Mouse (Mus musculus): ENCODE measurements at regions not wholly inside any gene's neighbourhood (a gene's known extent, or its start where the extent isn't known, plus 50 kb on each side); places are given as distances from the start of the nearest gene placed in this dataset.

GRCm38 (mm10) chr2:137227495-137227894 is 111.1 kb upstream of the Jag1 start:
- H3K27me3 ChIP-seq (replicated peaks; ENCODE audit: low read depth, poor library complexity, severe bottlenecking) = no peaks in the 10 kb centered on the region
- DNase-seq (ENCODE audit: low spot score) = no peak
- H3K4me1 ChIP-seq = peaks cover 11% of the 10 kb centered on the region
- 87% methylated on average over 4 of the region's 4 CpGs for WGBS
- H3K36me3 ChIP-seq (replicated peaks) = no peaks in the 10 kb centered on the region
- no peak overlapping the region for H3K27ac ChIP-seq (replicated peaks)
- H3K4me3 ChIP-seq = no peak overlapping the region
- H3K9me3 ChIP-seq = no peaks in the 10 kb centered on the region

DNA sequence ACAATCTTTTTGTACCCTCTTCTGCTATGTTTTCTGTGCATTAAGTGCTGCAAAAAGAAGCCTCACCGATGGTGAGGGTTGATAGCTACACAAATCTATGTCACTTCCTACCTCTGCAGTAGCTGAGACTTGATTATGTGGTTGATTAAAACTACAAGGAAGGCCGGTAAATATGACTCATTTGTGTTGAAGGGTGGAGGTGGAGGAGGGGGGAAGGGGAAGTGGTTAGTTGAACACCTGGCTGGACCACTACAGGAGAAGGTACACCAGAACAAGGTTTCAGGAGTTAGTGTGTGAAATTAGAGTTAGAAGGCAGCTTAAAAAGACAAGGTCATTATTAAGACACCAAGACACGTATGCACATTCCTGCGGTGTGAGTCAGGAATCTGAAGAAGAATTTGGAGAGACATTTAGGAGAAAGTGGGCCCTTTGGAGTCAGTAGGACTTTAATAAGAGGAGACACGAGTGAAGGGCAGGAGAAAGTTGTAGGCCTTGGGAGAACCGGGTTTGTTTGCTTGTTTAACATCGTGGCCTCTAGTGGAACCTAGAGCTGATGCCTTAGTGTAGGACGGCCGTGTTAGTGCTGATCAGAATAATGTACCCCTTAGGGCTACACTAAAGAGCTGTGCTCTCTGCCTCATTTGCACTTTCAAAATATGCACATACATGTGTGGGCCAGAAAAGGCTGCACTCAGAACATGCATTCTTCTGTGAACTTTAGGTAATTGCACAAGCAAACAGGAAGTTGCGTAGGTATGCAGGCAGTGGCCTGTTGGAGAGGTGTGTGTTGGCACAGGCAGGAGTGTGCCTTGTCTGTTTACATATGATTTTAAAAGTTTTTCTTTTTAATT is 108.5 kb upstream of the Jag1 start:
- Histone ChIP-seq H3K27me3 (replicated peaks; ENCODE audit: low read depth, poor library complexity, severe bottlenecking) (no peaks in the 10 kb centered on the region), H3K36me3 (replicated peaks) (no peaks in the 10 kb centered on the region), H3K9me3 (no peaks in the 10 kb centered on the region), H3K27ac (replicated peaks) (no peak overlapping the region), H3K4me3 (no peak overlapping the region), H3K4me1 (peaks cover 7% of the 10 kb centered on the region)
- DNase-seq (ENCODE audit: low spot score) = no peak
- WGBS = 83% methylated on average over 10 of the region's 10 CpGs

GRCm38 (mm10) chr2:137215697-137216096 is 99.3 kb upstream of the Jag1 start:
- peak; percentile 18 for DNase-seq (ENCODE audit: low spot score)
- 37% methylated on average over 7 of the region's 7 CpGs for WGBS
- peaks cover 27% of the 10 kb centered on the region for H3K4me1 ChIP-seq

DNA sequence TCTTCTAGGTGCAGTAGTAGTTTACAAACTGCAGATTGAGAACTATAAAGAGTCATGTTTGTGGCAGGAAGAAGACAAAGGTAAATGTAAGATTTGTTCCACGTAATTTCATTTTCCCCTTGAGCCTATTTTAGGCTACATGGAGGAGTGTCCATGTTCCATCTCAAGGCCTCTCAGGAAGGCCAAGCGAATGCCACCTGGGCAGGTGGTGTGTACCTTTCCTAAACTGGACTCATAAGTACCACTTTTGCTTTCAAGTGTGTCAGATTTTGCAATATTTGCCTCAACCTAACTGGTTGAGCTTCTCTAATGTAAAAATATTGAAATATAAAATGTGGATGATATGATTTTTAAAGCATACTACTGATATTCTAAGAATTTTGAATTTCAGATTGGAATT is 91.4 kb upstream of the Jag1 start:
- Histone ChIP-seq H3K27me3 (replicated peaks; ENCODE audit: low read depth, poor library complexity, severe bottlenecking) (0 out of 2 replicates have a peak, but pooled peaks cover 8% of the 10 kb centered on the region), H3K36me3 (replicated peaks) (no peaks in the 10 kb centered on the region), H3K4me3 (no peak overlapping the region), H3K27ac (replicated peaks) (no peak overlapping the region), H3K9me3 (no peaks in the 10 kb centered on the region), H3K4me1 (peaks cover 9% of the 10 kb centered on the region)
- no peak for DNase-seq (ENCODE audit: low spot score)
- WGBS = 93% methylated on average over 2 of the region's 2 CpGs

More at GRCm38 (mm10) chr2:137215697-137216096, 99.3 kb upstream of the Jag1 start:
- Histone ChIP-seq H3K4me3 (no peak overlapping the region), H3K9me3 (no peaks in the 10 kb centered on the region), H3K36me3 (replicated peaks) (no peaks in the 10 kb centered on the region), H3K27ac (replicated peaks) (no peak overlapping the region), H3K27me3 (replicated peaks; ENCODE audit: low read depth, poor library complexity, severe bottlenecking) (0 out of 2 replicates have a peak, but pooled peaks cover 9% of the 10 kb centered on the region)

DNA sequence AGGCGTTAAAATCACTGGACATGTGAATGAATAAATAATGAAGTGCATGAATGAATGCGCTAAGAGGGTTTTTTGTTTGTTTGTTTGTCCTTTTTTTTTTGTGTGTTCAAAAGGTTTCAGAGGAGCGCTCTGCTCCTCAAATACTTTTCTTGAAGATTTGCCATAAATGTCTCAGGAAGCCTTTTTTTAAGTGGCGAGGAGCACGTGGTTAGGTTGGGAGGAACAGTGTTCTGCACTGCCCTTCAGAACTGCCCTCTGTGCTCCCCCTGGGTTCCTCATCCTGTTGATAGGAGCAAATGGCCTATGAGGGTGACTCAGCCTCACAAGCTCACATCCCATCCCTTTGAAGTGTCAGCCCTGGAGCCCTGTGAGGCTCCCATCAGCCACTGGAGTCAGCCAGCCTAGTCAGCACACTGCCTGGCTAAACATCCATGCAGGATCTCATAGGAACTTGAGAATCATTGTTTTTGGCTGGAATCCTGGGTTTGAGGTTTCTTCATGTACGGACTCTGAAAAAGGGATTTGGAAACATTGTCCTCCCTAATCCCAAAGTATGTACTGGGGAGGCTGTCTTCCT is 87.9 kb upstream of the Jag1 start:
- Histone ChIP-seq H3K9me3 (no peaks in the 10 kb centered on the region), H3K27ac (replicated peaks) (no peak overlapping the region), H3K4me1 (no peaks in the 10 kb centered on the region), H3K27me3 (replicated peaks; ENCODE audit: low read depth, poor library complexity, severe bottlenecking) (no peaks in the 10 kb centered on the region), H3K4me3 (no peak overlapping the region), H3K36me3 (replicated peaks) (no peaks in the 10 kb centered on the region)
- WGBS = 87% methylated on average over 6 of the region's 6 CpGs
- no peak for DNase-seq (ENCODE audit: low spot score)

- Histone ChIP-seq H3K4me1 (no peaks in the 10 kb centered on the region), H3K9me3 (no peaks in the 10 kb centered on the region), H3K27ac (replicated peaks) (no peak overlapping the region), H3K36me3 (replicated peaks) (no peaks in the 10 kb centered on the region), H3K4me3 (no peak overlapping the region), H3K27me3 (replicated peaks; ENCODE audit: low read depth, poor library complexity, severe bottlenecking) (no peaks in the 10 kb centered on the region)
- WGBS = 84% methylated on average over 4 of the region's 4 CpGs
- no peak for DNase-seq (ENCODE audit: low spot score)
Observed at GRCm38 (mm10) chr2:137200101-137200500, 83.7 kb upstream of the Jag1 start.

GRCm38 (mm10) chr2:137192183-137192582 is 75.7 kb upstream of the Jag1 start:
- Histone ChIP-seq H3K4me1 (no peaks in the 10 kb centered on the region), H3K9me3 (no peaks in the 10 kb centered on the region), H3K27ac (replicated peaks) (no peak overlapping the region), H3K36me3 (replicated peaks) (no peaks in the 10 kb centered on the region), H3K4me3 (no peak overlapping the region), H3K27me3 (replicated peaks; ENCODE audit: low read depth, poor library complexity, severe bottlenecking) (no peaks in the 10 kb centered on the region)
- WGBS = 81% methylated on average over 7 of the region's 7 CpGs
- no peak for DNase-seq (ENCODE audit: low spot score)

- no peak for DNase-seq (ENCODE audit: low spot score)
- no peak overlapping the region for H3K27ac ChIP-seq (replicated peaks)
- 70% methylated on average over 1 of the region's 1 CpGs for WGBS
- H3K36me3 ChIP-seq (replicated peaks) = no peaks in the 10 kb centered on the region
- no peaks in the 10 kb centered on the region for H3K27me3 ChIP-seq (replicated peaks; ENCODE audit: low read depth, poor library complexity, severe bottlenecking)
- H3K4me3 ChIP-seq = no peak overlapping the region
- peaks cover under 1% of the 10 kb centered on the region; the same call in 1 of the 2 replicates for H3K4me1 ChIP-seq
- no peaks in the 10 kb centered on the region for H3K9me3 ChIP-seq
Observed at GRCm38 (mm10) chr2:137169176-137169575, 52.7 kb upstream of the Jag1 start.

DNA sequence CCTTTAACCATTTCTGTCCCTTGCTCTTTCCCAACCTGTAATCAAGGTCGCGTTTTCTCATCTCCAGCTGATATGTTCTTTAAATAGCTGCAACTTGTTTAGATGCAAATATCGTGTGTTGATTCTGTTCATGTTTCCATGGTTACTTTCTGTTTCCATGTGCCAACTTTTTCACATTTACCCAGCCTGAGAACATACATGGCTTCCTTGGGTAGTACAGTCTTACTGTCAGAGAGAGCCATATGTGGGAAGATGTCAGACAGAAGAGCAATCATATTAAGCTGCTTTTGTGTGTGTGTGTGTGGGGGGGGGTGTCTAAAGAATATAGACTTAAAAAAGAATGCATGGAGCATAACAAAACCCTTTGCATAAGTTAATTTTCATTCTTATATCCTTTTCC is 52.2 kb upstream of the Jag1 start:
- Histone ChIP-seq H3K4me3 (no peak overlapping the region), H3K36me3 (replicated peaks) (no peaks in the 10 kb centered on the region), H3K4me1 (peaks cover 6% of the 10 kb centered on the region; the same call in 1 of the 2 replicates), H3K27ac (replicated peaks) (no peak overlapping the region), H3K9me3 (no peaks in the 10 kb centered on the region), H3K27me3 (replicated peaks; ENCODE audit: low read depth, poor library complexity, severe bottlenecking) (no peaks in the 10 kb centered on the region)
- no peak for DNase-seq (ENCODE audit: low spot score)
- WGBS = 87% methylated on average over 3 of the region's 3 CpGs
